Mouse (Mus musculus) ES-Bruce4 (cell line): ENCODE measurements around the gene Hdac9. TPM values are rescaled to one million over a fixed set of nuclear protein-coding genes. Genes with fewer than 3 reads are reported as not detected.

Source experiments
- H3K27ac ChIP-seq: 2 replicates; pipeline ENCODE4 v1.5.1; 2012; ENCODE audit warnings: low read length, inconsistent platforms; ENCODE audit not compliant: insufficient read depth
- H3K27me3 ChIP-seq: 2 replicates; pipeline ENCODE4 v1.6.1; 2012; ENCODE audit warnings: mild to moderate bottlenecking, low read length, inconsistent platforms; ENCODE audit not compliant: control insufficient read depth, poor library complexity, insufficient read depth, severe bottlenecking
- H3K36me3 ChIP-seq: 2 replicates; pipeline ENCODE4 v1.6.1; 2012; ENCODE audit warnings: inconsistent platforms, mild to moderate bottlenecking, low read length, moderate library complexity; ENCODE audit not compliant: control insufficient read depth, poor library complexity, insufficient read depth, severe bottlenecking
- H3K4me1 ChIP-seq: one replicate; pipeline ENCODE4 v1.8.1; 2011; ENCODE audit warnings: low read length; ENCODE audit not compliant: control insufficient read depth, insufficient read depth
- H3K4me3 ChIP-seq: 2 replicates; pipeline ENCODE4 v1.5.1; 2011; ENCODE audit warnings: low read depth, mild to moderate bottlenecking, low read length
- H3K9ac ChIP-seq: 2 replicates; pipeline ENCODE4 v1.6.1; 2012; ENCODE audit warnings: low read depth, mild to moderate bottlenecking, inconsistent platforms; ENCODE audit not compliant: poor library complexity, severe bottlenecking
- H3K9me3 ChIP-seq: replicated peaks from 2 replicates; pipeline ENCODE4 v1.6.1; 2012; ENCODE audit warnings: mild to moderate bottlenecking, low read length, inconsistent platforms; ENCODE audit not compliant: control insufficient read depth, poor library complexity, insufficient read depth, severe bottlenecking
- CTCF ChIP-seq: IDR thresholded peaks from one replicate; pipeline ENCODE4 v1.8.1; 2011; ENCODE audit warnings: low read depth, low read length
- EP300 ChIP-seq: IDR thresholded peaks from 2 replicates; pipeline ENCODE4 v1.6.1; 2011; ENCODE audit warnings: low read depth, low read length; ENCODE audit not compliant: insufficient read depth
- POLR2A ChIP-seq: IDR thresholded peaks from one replicate; pipeline ENCODE4 v1.8.1; 2011; ENCODE audit warnings: low read length; ENCODE audit not compliant: insufficient read depth
- polyA plus RNA-seq: library from polyadenylated mRNA; stranded (reverse); fragments of >200 nt; gene quantifications from 2 replicates; pipeline ENCODE4 v1.2.4, GENCODE M21; 2011; ENCODE audit warnings: low read depth; ENCODE audit not compliant: missing spikeins, insufficient read depth, insufficient read length

Hdac9 gene
- polyA plus RNA-seq, 1 experiment, result 1.6 TPM

- no peak overlapping the region for H3K9ac ChIP-seq
- H3K27ac ChIP-seq, result no peak overlapping the region
- no peak overlapping the region for H3K4me3 ChIP-seq
- H3K27me3 ChIP-seq, result no peaks in the 10 kb centered on the region
- no peaks in the 10 kb centered on the region for H3K9me3 ChIP-seq
- H3K36me3 ChIP-seq, result no peaks in the 10 kb centered on the region
- TF ChIP-seq POLR2A (no peak), EP300 (no peak), CTCF (no peak)
- H3K4me1 ChIP-seq, result no peaks in the 10 kb centered on the region
Measured at GRCm38 (mm10) chr12:34498751-34499626, 417.9 kb downstream of the Hdac9 start.

DNA sequence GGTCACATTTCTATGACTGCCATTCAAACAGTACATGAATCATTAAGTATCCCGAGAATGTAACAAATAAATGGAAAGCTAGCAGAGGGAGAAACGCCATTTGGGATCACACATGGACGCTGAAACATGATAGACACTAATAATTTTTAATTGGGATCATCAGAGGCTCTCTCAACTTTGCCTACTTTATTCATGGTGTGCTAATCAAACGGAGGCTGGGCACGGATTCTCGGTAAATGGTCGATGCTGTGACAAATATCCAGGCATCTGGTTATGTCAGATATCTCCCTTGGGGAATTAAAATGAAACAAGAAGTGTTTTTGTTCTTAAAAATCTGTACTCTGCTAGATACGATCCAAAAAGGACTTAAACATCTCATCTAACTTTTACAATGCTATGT is 418.6 kb downstream of the Hdac9 start:
- Histone ChIP-seq H3K4me3 (no peak overlapping the region), H3K27me3 (no peaks in the 10 kb centered on the region), H3K27ac (no peak overlapping the region), H3K9ac (no peak overlapping the region), H3K4me1 (no peaks in the 10 kb centered on the region), H3K9me3 (no peaks in the 10 kb centered on the region), H3K36me3 (no peaks in the 10 kb centered on the region)
- TF ChIP-seq EP300 (no peak), CTCF (no peak), POLR2A (no peak)

- Histone ChIP-seq H3K27me3 (no peaks in the 10 kb centered on the region), H3K36me3 (no peaks in the 10 kb centered on the region), H3K27ac (no peak overlapping the region), H3K4me1 (no peaks in the 10 kb centered on the region), H3K9me3 (no peaks in the 10 kb centered on the region), H3K9ac (no peak overlapping the region), H3K4me3 (no peak overlapping the region)
- no peak for TF ChIP-seq EP300
- TF ChIP-seq POLR2A, result no peak
- TF ChIP-seq CTCF, result no peak
Measured at GRCm38 (mm10) chr12:34497702-34498101, 419.2 kb downstream of the Hdac9 start.

GRCm38 (mm10) chr12:34495940-34496339 is 421.0 kb downstream of the Hdac9 start:
- Histone ChIP-seq H3K4me1 (no peaks in the 10 kb centered on the region), H3K9me3 (no peaks in the 10 kb centered on the region), H3K9ac (no peak overlapping the region), H3K27me3 (no peaks in the 10 kb centered on the region), H3K27ac (no peak overlapping the region), H3K4me3 (no peak overlapping the region), H3K36me3 (no peaks in the 10 kb centered on the region)
- no peak for TF ChIP-seq CTCF
- no peak for TF ChIP-seq POLR2A
- TF ChIP-seq EP300, result no peak

GRCm38 (mm10) chr12:34489629-34490028 is 427.3 kb downstream of the Hdac9 start:
- Histone ChIP-seq H3K4me3 (no peak overlapping the region), H3K9ac (no peak overlapping the region), H3K27ac (no peak overlapping the region), H3K27me3 (no peaks in the 10 kb centered on the region), H3K9me3 (no peaks in the 10 kb centered on the region), H3K36me3 (no peaks in the 10 kb centered on the region), H3K4me1 (no peaks in the 10 kb centered on the region)
- TF ChIP-seq EP300 (no peak), POLR2A (no peak), CTCF (no peak)

GRCm38 (mm10) chr12:34487666-34488065 is 429.2 kb downstream of the Hdac9 start:
- no peaks in the 10 kb centered on the region for H3K36me3 ChIP-seq
- H3K4me3 ChIP-seq, result no peak overlapping the region
- no peak overlapping the region for H3K27ac ChIP-seq
- no peaks in the 10 kb centered on the region for H3K9me3 ChIP-seq
- TF ChIP-seq POLR2A (no peak), EP300 (no peak), CTCF (no peak)
- H3K4me1 ChIP-seq, result no peaks in the 10 kb centered on the region
- H3K27me3 ChIP-seq, result no peaks in the 10 kb centered on the region
- no peak overlapping the region for H3K9ac ChIP-seq
